Mouse (Mus musculus) liver, embryonic 16.5 days (tissue): Measurements from ENCODE around the gene 1700018F24Rik. TPM values are rescaled to one million over a fixed set of nuclear protein-coding genes. Genes with fewer than 3 reads are reported as not detected.
"Not testable (repeated sequence)": the region's sequence is repeated elsewhere in the genome, so short reads cannot be mapped to it uniquely, and the experiment has no call there.

Source experiments
- ATAC-seq: fragments of 200-750 bp; cut with Nextera tagmentation; 2 replicates; pipeline ENCODE4 v1.8.0; 2017; ENCODE audit warnings: low read depth, mild to moderate bottlenecking, moderate number of reproducible peaks, moderate library complexity
- H3K27ac ChIP-seq: fragments of 300-500 bp; sonication (generic); 2 replicates; pipeline ENCODE4 v1.5.1; 2014; ENCODE audit warnings: mild to moderate bottlenecking, low read length
- H3K27me3 ChIP-seq: fragments of 300-500 bp; sonication (generic); 2 replicates; pipeline ENCODE4 v1.6.1; 2014; ENCODE audit warnings: low read depth, low read length, mixed read lengths; ENCODE audit not compliant: control insufficient read depth, insufficient read depth
- H3K36me3 ChIP-seq: fragments of 300-500 bp; sonication (generic); 2 replicates; pipeline ENCODE4 v1.6.1; 2014; ENCODE audit warnings: mild to moderate bottlenecking; ENCODE audit not compliant: control insufficient read depth, insufficient read depth
- H3K4me1 ChIP-seq: fragments of 300-500 bp; sonication (generic); 2 replicates; pipeline ENCODE4 v1.6.1; 2014; ENCODE audit warnings: low read depth, low read length, mixed read lengths; ENCODE audit not compliant: control insufficient read depth
- H3K4me2 ChIP-seq: fragments of 300-500 bp; sonication (generic); 2 replicates; pipeline ENCODE4 v1.6.1; 2014; ENCODE audit warnings: low read depth, low read length, mixed read lengths
- H3K4me3 ChIP-seq: fragments of 300-500 bp; sonication (generic); 2 replicates; pipeline ENCODE4 v1.5.1; 2014; ENCODE audit warnings: low read depth, mild to moderate bottlenecking, low read length
- H3K9ac ChIP-seq: fragments of 300-500 bp; sonication (generic); 2 replicates; pipeline ENCODE4 v1.6.1; 2014; ENCODE audit warnings: low read depth, low read length
- H3K9me3 ChIP-seq: fragments of 300-500 bp; sonication (generic); replicated peaks from 2 replicates; pipeline ENCODE4 v1.6.1; 2016; ENCODE audit warnings: low read length; ENCODE audit not compliant: control insufficient read depth
- WGBS: fragments of 180-500 bp; shearing (Covaris S2); extraction: QIAGEN DNeasy Blood & Tissue Kit; methylation state at CpG from one replicate; pipeline ENCODE4 v1.1.7; 2014; ENCODE audit not compliant: insufficient replicate concordance; 5-methylcytosine and 5-hydroxymethylcytosine counted together
- polyA plus RNA-seq: library from polyadenylated mRNA; unstranded; fragments of >200 nt; fragmentation: Nextera tagmentation; extraction: Ambion mirVana; gene quantifications from 2 replicates; pipeline ENCODE4 v1.2.1, GENCODE M21; 2015

Gene 1700018F24Rik
- polyA plus RNA-seq, 1 experiment from 2014 or later = not detected

- H3K9ac ChIP-seq = no peak overlapping the region
- no peaks in the 10 kb centered on the region for H3K27me3 ChIP-seq
- no peaks in the 10 kb centered on the region for H3K9me3 ChIP-seq
- H3K27ac ChIP-seq = no peak overlapping the region
- no peaks in the 10 kb centered on the region for H3K4me1 ChIP-seq
- ATAC-seq = no peak
- 33% methylated on average over 3 of the region's 3 CpGs for WGBS
- no peak overlapping the region for H3K4me2 ChIP-seq
- no peaks in the 10 kb centered on the region for H3K36me3 ChIP-seq
- no peak overlapping the region for H3K4me3 ChIP-seq
These were observed 26.1 kb downstream of the 1700018F24Rik start for GRCm38 (mm10) chr5:145068863-145069262.

- 1% methylated on average over 5 of the region's 5 CpGs for WGBS
These were observed 26.9 kb downstream of the 1700018F24Rik start for GRCm38 (mm10) chr5:145069707-145070106.

GRCm38 (mm10) chr5:145071342-145071741, 28.6 kb downstream of the 1700018F24Rik start:
- Histone ChIP-seq H3K4me2 (no peak overlapping the region), H3K9ac (no peak overlapping the region), H3K36me3 (no peaks in the 10 kb centered on the region), H3K9me3 (no peaks in the 10 kb centered on the region), H3K4me1 (no peaks in the 10 kb centered on the region), H3K27ac (no peak overlapping the region), H3K27me3 (no peaks in the 10 kb centered on the region), H3K4me3 (no peak overlapping the region)
- ATAC-seq = no peak
- WGBS = 42% methylated on average over 6 of the region's 6 CpGs

More at GRCm38 (mm10) chr5:145069707-145070106, 26.9 kb downstream of the 1700018F24Rik start:
- Histone ChIP-seq H3K36me3 (no peaks in the 10 kb centered on the region), H3K4me1 (no peaks in the 10 kb centered on the region), H3K4me2 (no peak overlapping the region), H3K9me3 (no peaks in the 10 kb centered on the region), H3K27ac (no peak overlapping the region), H3K27me3 (no peaks in the 10 kb centered on the region), H3K9ac (no peak overlapping the region), H3K4me3 (no peak overlapping the region)
- no peak for ATAC-seq

GRCm38 (mm10) chr5:145075081-145075480, 32.3 kb downstream of the 1700018F24Rik start:
- H3K27ac ChIP-seq = no peak overlapping the region
- H3K4me1 ChIP-seq = no peaks in the 10 kb centered on the region
- H3K27me3 ChIP-seq = no peaks in the 10 kb centered on the region
- no peak overlapping the region for H3K4me3 ChIP-seq
- 43% methylated on average over 3 of the region's 3 CpGs for WGBS
- H3K9me3 ChIP-seq = no peaks in the 10 kb centered on the region
- H3K36me3 ChIP-seq = no peaks in the 10 kb centered on the region
- H3K9ac ChIP-seq = no peak overlapping the region
- ATAC-seq = no peak
- H3K4me2 ChIP-seq = no peak overlapping the region

GRCm38 (mm10) chr5:145081866-145082613, 39.2 kb downstream of the 1700018F24Rik start:
- 74% methylated on average over 10 of the region's 10 CpGs for WGBS
- peaks cover 13% of the 10 kb centered on the region for H3K4me1 ChIP-seq
- no peak overlapping the region for H3K27ac ChIP-seq
- H3K9me3 ChIP-seq = no peaks in the 10 kb centered on the region
- no peak overlapping the region for H3K4me3 ChIP-seq
- no peaks in the 10 kb centered on the region for H3K36me3 ChIP-seq
- no peak overlapping the region for H3K4me2 ChIP-seq
- ATAC-seq = no peak
- no peaks in the 10 kb centered on the region for H3K27me3 ChIP-seq
- H3K9ac ChIP-seq = no peak overlapping the region

- H3K36me3 ChIP-seq, ATAC-seq, H3K9me3 ChIP-seq, H3K27me3 ChIP-seq, H3K27ac ChIP-seq: not testable (repeated sequence)
- H3K4me1 ChIP-seq = peaks cover 13% of the 10 kb centered on the region
- peak overlapping the region; percentile 95 for H3K4me3 ChIP-seq
- peak overlapping the region; percentile 91 for H3K4me2 ChIP-seq
- 43% methylated on average over 6 of the region's 6 CpGs for WGBS
- peak overlapping the region; percentile 98 for H3K9ac ChIP-seq
These were observed 40.4 kb downstream of the 1700018F24Rik start for GRCm38 (mm10) chr5:145083201-145083600.

GRCm38 (mm10) chr5:145083632-145084451, 41.1 kb downstream of the 1700018F24Rik start, which contains the start of the genes Arpc1a and Kpna7:
Gene Arpc1a (plus strand): TSS chr5:145083830.
Gene Kpna7 (minus strand): TSS chr5:145084030.
- peak within 1 kb of the TSS; percentile 95 for H3K4me3 ChIP-seq
- H3K27ac ChIP-seq = peak within 1 kb of the TSS; percentile 69
- peaks cover 13% of the 10 kb centered on the region for H3K4me1 ChIP-seq
- no peaks in the 10 kb centered on the region; the same call in 1 of the 2 replicates for H3K36me3 ChIP-seq
- peak; percentile 99 for ATAC-seq
- H3K9me3 ChIP-seq = no peaks in the 10 kb centered on the region
- H3K4me2 ChIP-seq = peak within 1 kb of the TSS; percentile 91
- under 1% methylated on average over 53 of the region's 54 CpGs for WGBS
- H3K27me3 ChIP-seq = no peaks in the 10 kb centered on the region
- H3K9ac ChIP-seq = peak within 1 kb of the TSS; percentile 98

GRCm38 (mm10) chr5:145084822-145085221, 42.0 kb downstream of the 1700018F24Rik start:
- H3K4me2 ChIP-seq = peak overlapping the region; percentile 91
- peaks cover 13% of the 10 kb centered on the region for H3K4me1 ChIP-seq
- no peaks in the 10 kb centered on the region; the same call in 1 of the 2 replicates for H3K36me3 ChIP-seq
- H3K27ac ChIP-seq = no peak overlapping the region
- H3K9me3 ChIP-seq = no peaks in the 10 kb centered on the region
- peak overlapping the region; percentile 95 for H3K4me3 ChIP-seq
- no peak for ATAC-seq
- H3K9ac ChIP-seq = peak overlapping the region; percentile 98
- H3K27me3 ChIP-seq = no peaks in the 10 kb centered on the region
- WGBS = 27% methylated on average over 2 of the region's 2 CpGs
